Mouse (Mus musculus) spleen, postnatal 10 days (tissue): Measurements from ENCODE around the gene Bbs9.
A peak's percentile ranks its signal among the peaks of the same experiment; 100 is the strongest.

Source experiments
- DNase-seq, 2 experiments: peaks; one replicate each; pipeline ENCODE4 v3.0.0; 2021 to 2022; ENCODE audit warnings: low spot score in 2 of 2

Gene Bbs9

DNA sequence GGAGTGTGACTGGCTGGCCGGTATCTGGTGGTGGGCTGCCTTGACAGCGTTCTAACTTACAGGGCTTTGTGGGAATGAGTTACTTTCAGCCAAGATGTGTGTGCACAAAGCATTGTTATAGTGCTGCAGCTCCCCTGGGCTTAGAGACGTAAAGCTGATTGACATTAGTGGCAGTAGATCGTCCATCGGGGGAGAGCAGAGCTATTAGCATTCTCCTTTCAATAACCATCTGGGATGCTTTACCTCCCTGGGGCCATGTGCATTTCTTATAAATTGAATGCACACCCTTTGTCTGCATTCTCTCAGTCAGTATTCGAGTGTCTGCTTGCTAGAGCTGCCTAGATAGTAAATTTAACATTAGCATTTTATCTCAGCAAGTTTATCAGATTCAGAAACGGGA lies 214.7 kb downstream of the Bbs9 start:
- DNase-seq: no peak

DNA sequence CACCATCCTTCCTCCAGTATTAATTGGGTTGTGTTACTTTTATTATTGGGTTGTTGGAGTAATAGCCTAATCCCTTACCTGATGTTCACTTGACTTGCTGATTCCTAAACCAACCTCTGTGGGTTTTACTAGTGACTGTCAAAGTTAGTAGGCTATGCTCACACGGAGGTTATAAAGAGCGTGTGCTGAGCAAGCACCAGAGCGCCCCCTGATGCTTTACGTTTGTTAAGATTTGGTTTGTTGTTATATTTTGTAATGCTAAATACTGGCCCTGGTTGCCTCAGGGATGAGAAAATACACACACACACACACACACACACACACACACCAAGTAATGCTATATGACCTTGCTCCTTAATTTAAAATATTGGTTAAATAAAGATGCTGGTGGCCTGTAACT lies 219.9 kb downstream of the Bbs9 start:
- no peak for DNase-seq

DNA sequence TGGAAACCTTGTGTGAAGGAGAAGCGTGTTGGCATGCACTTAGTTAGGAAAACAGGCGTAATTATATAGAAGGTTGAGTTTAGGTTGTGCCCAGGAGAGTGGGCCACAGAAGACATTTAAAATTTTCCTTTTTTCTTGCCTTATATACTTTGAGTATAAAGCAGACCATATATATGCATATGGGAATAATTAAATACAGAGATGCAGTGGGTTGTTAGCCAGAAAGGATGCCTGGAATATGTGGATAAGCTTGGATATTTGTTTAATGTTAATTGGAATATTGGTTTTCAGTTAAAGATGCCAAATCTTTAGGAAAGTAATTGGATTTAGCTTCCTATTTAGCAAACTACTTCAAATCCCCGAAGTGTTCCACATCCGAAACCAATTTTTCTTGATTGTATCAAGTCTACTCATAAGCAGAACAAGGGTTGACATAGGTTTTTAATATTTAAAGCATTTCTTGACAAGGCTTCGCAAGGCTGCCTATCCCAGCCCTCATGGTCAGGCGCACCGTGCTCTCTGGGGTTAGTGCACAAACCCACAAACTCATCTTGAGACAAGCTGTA lies 221.4 kb downstream of the Bbs9 start:
- no peak for DNase-seq

DNA sequence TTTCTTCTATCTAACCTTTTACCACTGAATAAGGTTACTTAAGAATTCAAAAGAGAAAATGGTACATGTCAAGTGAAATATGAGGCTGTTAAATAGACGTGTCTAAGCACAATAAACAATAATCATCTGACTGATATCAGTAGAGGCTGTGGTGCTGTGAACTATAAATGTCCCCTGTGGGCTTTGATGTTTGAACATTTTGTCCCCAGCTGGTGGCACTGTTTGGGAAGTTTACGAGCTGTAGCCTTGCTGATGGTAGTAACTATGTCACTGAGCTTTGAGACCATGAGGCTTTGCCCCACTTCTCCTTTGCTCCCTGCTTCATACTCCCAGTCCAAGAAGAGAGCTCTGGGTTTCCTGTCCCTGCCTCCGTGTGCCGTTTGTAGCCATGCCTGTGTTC lies 222.3 kb downstream of the Bbs9 start:
- DNase-seq: no peak

DNA sequence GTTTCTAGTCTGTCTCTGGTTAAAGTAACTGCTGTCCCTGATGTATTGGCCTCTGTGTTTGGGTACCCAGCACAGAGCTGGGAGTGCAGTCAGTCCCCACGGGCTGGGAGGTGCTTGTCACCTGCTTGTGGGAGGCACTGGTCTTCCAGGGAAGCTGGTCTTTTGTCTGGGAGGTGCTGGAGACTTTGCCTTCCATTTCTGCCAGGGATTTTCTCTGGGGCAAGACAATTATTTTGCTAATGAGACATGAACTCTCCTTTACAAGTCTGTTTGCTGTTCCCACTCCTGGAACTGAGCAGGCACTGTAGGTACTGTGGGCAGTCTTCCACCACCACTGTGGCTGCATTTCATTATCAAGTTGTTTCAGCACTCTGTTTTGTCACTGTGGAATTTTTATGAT lies 223.0 kb downstream of the Bbs9 start:
- no peak for DNase-seq

DNA sequence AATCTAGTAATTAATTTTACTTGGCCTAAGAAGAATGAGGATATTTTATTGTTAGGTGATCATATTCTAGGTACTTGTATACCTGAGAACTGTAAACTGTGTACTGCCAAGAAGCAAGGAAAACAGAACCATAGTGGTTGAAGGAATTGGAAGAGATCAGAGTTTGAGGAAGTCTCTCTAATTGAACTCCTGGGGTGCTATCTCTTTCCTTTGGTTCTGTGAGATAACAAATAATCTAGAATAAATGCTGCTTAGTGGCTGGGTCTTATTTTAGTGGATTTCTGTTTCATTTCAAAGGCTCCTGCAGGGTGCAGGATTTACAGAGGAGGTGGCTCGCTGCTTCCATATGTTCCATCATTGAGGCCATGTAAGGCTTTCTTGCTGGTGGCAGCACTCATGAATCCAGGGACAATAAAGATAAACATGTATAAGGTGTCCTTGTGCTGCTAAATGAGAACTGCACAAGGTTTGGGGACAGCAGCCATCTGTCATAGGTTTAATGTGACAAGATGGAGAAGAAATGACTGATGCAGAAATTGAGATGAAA lies 226.6 kb downstream of the Bbs9 start:
- DNase-seq: no peak

DNA sequence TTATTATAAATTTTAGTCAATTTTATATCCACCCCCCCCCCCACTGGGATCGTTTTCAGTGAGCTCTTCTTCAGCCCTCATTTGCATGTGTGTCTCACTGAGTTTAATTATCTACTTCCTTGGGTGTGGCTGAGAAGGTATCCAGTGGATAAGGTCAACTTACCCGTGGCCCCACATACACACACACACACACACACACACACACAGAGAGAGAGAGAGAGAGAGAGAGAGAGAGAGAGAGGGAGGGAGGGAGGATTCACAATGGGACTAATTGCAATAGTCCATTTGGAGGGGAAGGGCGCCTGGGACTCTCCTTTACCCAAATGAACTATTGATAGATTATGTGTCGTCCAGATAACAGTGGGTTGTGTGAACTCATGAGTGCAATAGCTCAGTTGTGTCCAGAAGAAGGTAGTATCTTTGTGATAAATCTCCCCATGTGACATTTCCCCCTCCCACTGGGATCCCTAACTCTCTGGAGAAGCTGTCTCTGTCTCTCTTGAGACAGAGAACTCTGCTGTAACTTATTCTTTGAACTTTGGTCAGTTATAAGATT lies 227.4 kb downstream of the Bbs9 start:
- DNase-seq: no peak

DNA sequence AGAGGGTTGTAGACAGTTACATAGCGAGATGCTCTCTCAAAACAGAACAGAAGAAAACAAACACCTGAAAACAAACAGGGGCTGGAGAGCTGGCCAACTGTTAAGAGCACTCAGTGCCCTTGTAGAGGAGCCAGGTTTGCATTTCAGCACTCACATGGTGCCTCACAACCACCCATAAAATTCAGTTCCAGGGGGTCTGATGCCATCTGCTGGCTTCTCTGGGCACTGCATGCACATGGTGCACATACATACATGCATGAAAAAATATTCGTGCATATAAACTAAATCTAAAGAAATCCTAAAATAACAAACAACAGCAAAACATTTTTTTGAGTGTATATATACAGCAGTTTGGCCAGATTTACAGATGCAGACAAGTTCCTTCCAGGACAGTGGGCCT lies 228.0 kb downstream of the Bbs9 start:
- DNase-seq: peak in 1 of 2 experiments; percentile 26

DNA sequence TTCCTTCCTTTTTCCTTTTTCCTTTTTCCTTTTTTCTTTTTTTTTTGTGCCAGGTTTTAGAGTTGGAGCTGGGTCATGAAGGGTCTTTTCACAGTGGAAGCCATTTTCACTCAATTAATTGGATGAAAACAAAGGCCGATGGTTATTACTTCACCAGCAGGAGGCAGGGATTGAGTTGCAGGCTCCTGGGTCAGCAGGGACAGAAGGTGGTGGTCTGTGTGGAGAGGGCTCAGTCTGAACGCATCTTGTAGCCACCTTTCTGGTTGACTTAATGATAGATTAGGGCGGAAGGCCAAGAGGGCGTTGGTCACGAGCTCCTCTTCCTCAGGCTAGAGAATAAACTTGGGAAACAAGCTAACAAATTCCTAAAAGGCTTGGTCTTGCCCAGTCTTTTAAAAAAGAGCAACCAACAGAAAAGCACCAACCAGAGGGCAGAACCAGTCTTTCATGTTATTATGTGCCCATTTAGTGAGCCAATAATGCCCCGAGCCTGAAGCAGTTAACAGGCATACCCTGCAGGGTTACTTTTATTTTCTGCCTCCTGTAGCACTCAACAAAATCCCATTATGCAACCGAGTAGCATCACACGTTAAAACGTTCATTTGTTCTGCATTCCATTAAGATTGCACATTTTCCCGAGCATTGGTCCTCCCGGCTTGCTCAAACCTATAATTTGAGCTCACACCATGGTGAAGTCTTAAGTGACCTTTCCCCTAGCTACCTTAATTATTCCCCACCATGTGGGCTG lies 231.8 kb downstream of the Bbs9 start:
- no peak for DNase-seq

DNA sequence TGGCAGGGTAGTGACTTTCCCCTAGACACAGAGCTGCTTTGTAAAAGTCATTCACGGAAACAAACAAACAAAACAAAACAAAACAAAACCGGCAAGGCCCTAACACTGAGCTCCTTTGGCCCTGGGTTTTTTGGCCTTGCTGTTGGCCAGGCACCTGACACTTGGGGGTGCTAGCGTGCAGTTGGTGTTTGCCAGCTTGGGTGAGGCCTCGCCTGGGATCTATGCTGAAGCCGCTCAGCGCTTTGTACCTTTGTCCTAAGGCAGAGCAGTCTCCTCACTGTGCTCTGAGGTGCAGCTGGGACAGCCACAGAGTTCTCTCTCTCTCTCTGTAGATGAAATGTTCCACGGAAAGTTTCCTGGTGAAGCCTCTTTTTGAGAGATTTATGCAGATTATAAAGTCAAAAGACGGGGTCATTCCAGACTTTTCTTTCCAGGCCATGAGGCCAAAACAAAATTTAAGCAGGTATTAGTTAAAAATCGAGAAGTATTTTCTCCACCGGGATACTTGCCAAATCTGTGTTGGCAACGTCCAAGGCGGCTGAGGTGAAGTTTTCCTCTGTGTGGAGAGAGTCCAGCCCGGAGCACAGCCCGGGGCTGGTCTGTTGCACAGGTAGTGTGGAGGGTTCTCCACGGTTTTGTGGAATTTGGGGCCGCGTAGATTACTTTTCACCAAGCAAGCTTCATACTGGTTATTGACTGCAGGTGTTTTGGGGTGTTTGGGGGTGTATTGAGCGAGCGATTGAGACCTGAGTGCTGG lies 233.6 kb downstream of the Bbs9 start:
- DNase-seq: peak in 1 of 2 experiments; percentile 59

DNA sequence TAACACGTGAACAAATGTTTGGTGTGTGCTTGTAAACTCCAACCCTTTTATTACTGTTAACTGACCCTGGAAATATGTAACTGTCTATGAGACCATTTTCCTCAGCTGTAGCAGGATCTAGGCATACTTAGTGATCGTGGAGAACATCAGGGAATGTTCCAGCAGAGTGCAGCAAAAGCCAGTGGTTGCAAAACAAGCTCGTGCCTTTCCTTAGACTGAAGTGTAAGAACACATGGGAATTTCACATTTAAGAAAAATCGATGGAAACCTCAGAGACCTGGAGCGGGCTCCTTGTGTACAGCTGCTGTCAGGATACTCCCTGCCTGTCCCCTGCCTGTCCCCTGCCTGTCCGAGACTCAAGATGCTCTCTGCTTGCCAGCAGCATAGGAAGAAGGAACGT lies 234.5 kb downstream of the Bbs9 start:
- DNase-seq: no peak

DNA sequence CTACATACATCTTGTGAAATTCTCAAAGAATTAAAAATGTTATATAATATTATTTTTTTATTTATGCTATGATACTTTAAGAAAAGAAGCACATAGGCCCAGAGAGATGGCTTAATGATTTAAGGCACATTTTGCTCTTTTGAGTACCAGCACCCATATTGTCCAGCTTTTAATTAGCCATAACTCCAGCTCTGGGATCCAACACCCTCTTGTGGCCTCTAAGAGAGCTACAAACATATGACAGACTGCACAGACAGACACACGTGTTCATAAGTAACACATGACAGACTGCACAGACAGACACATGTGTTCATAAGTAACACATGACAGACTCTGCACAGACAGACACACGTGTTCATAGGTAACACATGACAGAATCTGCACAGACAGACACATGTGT lies 235.8 kb downstream of the Bbs9 start:
- no peak for DNase-seq

DNA sequence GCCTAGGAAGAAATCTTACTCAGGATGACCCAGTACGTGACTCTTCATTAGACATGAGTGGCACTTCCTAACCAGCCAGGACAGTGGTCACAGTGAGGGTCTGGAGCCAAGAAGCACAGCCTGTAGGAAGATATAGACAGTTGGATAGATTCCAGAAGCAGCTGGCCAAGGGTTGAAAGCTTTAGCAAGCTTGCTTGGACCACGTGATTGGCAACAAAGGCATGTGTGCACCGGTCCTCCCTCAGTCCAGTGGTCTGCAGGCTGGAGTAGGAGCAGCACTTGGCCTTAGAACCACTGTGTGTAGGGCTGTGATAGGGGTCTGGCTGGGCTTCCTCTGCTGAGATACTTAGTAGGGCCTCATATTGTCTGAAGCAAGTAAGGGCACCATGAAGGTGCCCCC lies 237.2 kb downstream of the Bbs9 start:
- no peak for DNase-seq

DNA sequence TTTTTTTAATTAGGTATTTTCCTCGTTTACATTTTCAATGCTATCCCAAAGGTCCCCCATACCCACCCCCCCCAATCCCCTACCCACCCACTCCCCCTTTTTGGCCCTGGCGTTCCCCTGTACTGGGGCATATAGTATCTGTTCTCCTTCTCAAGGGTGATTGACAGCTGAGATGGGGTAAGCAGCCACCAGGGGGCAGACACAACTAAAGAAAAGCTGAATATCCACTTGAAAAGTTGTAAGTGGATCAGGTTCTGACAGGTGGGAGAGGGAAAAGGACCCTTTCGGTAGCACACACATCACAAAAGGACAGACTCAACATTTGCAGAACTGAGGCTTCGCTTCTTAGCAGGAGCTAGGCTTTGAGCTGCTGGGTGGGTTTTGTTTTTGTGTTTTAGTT lies 237.8 kb downstream of the Bbs9 start:
- peak; percentile 8 to 71 for DNase-seq

DNA sequence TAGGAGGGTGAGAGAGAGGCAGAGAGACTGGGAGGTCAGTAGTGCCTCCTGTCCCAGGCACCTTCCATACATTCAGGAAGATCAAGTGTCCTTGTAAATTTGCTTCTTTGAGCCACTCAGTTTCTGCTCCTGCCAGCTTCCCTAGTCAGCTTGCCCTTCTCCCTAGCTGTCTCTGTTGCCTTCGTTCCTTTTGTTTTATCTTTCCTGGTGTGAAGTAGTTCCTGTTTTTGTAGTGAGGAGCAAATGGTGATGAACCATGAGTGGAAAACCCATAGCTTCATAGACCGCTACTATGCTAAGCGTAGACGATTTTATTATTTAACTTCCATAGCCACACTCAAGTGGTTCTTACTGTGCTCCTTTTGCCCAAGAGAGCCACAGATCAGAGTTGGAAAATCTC lies 242.1 kb downstream of the Bbs9 start:
- DNase-seq: no peak

DNA sequence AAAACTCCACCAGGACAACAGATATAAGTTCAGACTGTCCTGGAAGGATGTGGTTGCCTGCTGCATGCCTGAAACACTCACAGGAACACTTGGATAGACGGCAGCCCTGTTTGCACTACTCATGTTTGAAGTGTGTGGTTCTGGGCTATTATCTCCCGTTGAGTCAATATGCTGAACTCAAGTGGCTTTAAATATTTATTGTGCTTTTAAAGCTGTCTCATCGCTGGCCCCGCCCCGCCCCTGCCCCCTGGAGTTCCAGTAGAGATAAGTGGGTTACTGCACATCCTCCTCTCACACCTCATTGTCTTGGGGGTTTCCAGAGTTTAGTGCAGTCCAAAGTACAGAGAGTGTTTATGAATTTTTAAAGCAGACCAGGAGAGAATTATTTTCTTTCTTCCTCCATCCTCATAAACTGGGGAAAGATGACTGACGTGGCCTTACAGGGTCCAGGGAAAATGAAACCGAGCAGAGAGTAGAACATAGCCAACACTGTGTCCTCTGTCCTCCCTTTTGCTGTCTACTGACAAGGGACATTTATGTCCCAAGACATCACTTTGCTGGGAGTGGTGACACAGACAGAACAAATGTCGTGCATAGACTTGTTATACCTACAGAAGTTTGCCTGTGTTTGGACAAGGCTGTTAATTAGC lies 242.8 kb downstream of the Bbs9 start:
- DNase-seq: no peak

DNA sequence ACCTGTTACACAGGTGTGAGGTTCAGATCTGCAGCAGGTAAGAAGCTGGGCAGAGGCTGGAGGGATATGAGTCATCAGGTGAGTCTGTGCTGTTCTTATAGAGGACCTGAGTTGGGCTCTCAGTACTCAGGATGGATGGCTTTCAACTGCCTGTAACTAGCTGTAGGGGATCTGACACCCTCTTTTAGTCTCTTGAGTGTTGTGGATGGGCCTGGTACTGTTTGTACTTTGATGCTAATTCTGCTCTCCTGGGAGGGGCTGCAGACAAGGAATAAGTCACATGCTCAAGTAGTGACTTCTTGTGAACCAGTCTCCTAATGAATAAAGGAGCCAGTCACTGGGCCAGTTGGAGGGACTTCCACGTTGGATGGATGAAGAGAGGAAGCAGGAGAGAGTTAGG lies 257.1 kb downstream of the Bbs9 start:
- no peak for DNase-seq

DNA sequence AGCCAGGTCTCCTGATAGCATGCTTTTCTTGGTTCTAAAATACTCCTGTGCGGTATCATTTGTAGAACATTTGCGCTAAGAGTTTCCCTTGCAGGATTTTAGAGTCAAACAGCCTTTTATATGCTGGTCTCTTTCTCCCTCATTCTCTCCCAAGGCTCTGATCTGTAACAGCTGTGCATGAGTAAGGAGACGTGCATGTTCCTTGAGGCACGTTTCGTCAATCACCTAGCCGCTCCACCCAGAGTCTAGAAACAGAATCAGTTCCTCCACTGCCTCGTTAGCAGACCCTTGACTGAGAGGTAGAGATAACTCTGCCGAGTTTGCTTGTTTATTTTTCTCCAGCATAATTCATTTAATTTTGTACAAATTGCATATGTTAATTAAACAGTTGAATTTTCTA lies 259.4 kb downstream of the Bbs9 start:
- no peak for DNase-seq

DNA sequence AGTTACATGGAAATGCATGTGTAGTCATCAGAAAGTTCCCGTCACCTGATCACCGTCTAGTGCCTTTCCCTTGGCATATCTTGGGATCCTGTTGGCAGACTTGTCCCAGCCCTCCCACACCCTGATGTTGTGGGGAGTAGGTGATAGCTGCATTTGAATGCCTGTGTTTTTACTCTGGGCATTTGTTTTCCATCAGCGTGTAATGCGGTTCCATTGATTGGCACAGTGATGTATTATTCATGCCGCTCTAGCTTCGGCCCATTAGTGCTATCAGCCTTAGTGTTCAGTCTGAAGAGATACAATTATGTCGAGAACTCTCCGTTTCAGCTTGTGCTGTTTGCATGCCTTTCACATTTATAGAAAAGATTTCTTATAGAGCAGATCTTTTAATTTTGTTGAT lies 259.9 kb downstream of the Bbs9 start:
- no peak for DNase-seq

DNA sequence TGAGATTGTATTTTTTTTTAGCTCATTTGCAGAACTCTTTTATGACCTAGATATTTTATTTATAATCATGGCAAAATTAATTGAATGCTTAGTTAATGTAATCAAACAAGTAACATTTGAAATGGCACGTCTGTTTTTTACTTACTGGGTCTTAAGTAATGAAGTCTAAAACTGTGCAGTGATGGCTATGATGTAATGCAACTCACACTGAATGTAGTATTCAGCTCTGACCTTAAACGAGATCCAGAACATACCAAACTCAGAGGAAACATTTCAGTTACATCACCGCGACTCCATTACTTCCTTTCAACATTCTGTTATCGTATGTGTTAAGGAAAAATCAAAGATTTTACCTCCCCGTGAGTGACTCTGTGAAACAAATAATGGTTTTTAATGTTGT lies 262.4 kb downstream of the Bbs9 start:
- DNase-seq: no peak

DNA sequence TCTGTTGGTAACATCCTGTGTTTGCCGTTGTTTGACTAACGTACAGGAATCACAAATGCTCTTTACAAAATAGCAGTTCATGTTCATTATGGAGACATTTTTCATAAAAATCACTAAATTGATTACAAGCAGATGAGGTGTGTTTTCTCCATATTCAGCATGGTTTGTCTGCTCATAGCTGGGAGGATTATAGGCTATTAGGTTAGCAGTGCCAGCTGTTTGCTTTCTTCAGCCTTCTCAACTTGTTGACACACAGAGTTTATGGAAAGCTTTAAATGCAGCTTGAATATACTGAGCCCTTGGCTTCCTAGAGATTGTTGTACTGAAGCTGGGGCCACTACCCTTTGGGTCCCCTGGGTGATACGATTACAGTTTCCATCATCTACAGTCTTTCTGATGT lies 263.3 kb downstream of the Bbs9 start:
- DNase-seq: no peak

DNA sequence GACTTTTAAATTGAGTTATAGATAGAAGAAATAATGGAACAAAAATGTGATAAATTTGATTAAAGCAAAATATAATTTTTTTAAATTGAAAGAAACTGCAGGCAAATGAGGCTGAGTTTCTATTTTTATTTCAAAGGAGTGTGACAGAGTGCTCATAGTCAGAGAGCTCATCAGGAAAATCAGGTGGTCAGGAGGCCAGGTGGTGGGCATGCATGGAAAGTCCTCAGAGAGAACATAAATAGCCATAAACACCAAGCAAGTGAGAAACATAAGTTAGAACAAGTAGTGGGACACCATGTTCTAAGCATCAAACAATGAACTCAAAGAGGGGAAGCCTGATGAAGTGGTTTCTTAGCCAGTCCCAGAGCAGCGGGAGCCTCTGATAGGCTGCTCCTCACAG lies 266.5 kb downstream of the Bbs9 start:
- DNase-seq: no peak
